Mouse (Mus musculus): ENCODE measurements at regions not wholly inside any gene's neighbourhood (a gene's known extent, or its start where the extent isn't known, plus 50 kb on each side); places are given as distances from the start of the nearest gene placed in this dataset.
"Not testable (repeated sequence)": the region's sequence is repeated elsewhere in the genome, so short reads cannot be mapped to it uniquely, and the experiment has no call there.

- ATAC-seq = no peak
Observed at GRCm38 (mm10) chr2:75781781-75782211, 50.2 kb upstream of the Agps start.

GRCm38 (mm10) chr2:75781078-75781477 lies 50.9 kb upstream of the Agps start:
- ATAC-seq = peak; percentile 60

GRCm38 (mm10) chr2:75778628-75779027 lies 53.3 kb upstream of the Agps start:
- ATAC-seq = not testable (repeated sequence)

GRCm38 (mm10) chr2:75777040-75777451 lies 54.9 kb upstream of the Agps start:
- peak; percentile 73 for ATAC-seq

- ATAC-seq = peak; percentile 26
Observed at GRCm38 (mm10) chr2:75776533-75776932, 55.4 kb upstream of the Agps start.

- ATAC-seq = no peak
Observed at GRCm38 (mm10) chr2:75775217-75775616, 56.8 kb upstream of the Agps start.

GRCm38 (mm10) chr2:75773431-75773830 lies 58.5 kb upstream of the Agps start:
- ATAC-seq = no peak

GRCm38 (mm10) chr2:75772251-75772956 lies 59.6 kb upstream of the Agps start:
- ATAC-seq = no peak

GRCm38 (mm10) chr2:75770633-75771032 lies 61.3 kb upstream of the Agps start:
- ATAC-seq = no peak

- ATAC-seq = no peak
Observed at GRCm38 (mm10) chr2:75768559-75769304, 63.2 kb upstream of the Agps start.

GRCm38 (mm10) chr2:75767871-75768558 lies 63.6 kb upstream of the Nfe2l2 start:
- no peak for ATAC-seq

- no peak for ATAC-seq
Observed at GRCm38 (mm10) chr2:75765403-75765802, 61.0 kb upstream of the Nfe2l2 start.

- no peak for ATAC-seq
Observed at GRCm38 (mm10) chr2:75763252-75763651, 58.8 kb upstream of the Nfe2l2 start.

GRCm38 (mm10) chr2:75762030-75762429 lies 57.6 kb upstream of the Nfe2l2 start:
- no peak for ATAC-seq

- no peak for ATAC-seq
Observed at GRCm38 (mm10) chr2:75761626-75762025, 57.2 kb upstream of the Nfe2l2 start.

GRCm38 (mm10) chr2:75759196-75759885 lies 54.9 kb upstream of the Nfe2l2 start:
- no peak for ATAC-seq

GRCm38 (mm10) chr2:75758277-75758676 lies 53.8 kb upstream of the Nfe2l2 start:
- ATAC-seq = no peak

GRCm38 (mm10) chr2:75756704-75757638 lies 52.5 kb upstream of the Nfe2l2 start:
- ATAC-seq = no peak

GRCm38 (mm10) chr2:75754606-75755005 lies 50.2 kb upstream of the Nfe2l2 start:
- ATAC-seq = no peak

All from activated CD4-positive, CD25-positive, alpha-beta regulatory T cell, adult 4 months (primary cell).